Mouse (Mus musculus): ENCODE results near the gene Gm26620. TPM values are rescaled to one million over a fixed set of nuclear protein-coding genes. Genes with fewer than 3 reads are reported as not detected.

Gene Gm26620
- under 1 TPM in 3 of 4 experiments, not detected in 1; 0.44 to 0.68 (median 0.57) TPM for total RNA-seq (2022)

- DNase-seq (ENCODE audit: low spot score), result peak; percentile 84
Observed at GRCm38 (mm10) chr1:170884978-170885561, at the start of gene Gm26620, which contains the start of gene Dusp12. Gm26620 (plus strand) TSS chr1:170885065. Dusp12 (minus strand) TSS chr1:170885540.

- peak; percentile 57 for DNase-seq (ENCODE audit: low spot score)
Observed at GRCm38 (mm10) chr1:170839685-170840084, 45.2 kb upstream of the Gm26620 start.

- DNase-seq (ENCODE audit: low spot score), result no peak
Observed at GRCm38 (mm10) chr1:170844380-170844779, 40.5 kb upstream of the Gm26620 start.

GRCm38 (mm10) chr1:170845448-170846307 is 39.2 kb upstream of the Gm26620 start:
- DNase-seq (ENCODE audit: low spot score), result no peak

GRCm38 (mm10) chr1:170850007-170850406 is 34.9 kb upstream of the Gm26620 start:
- no peak for DNase-seq (ENCODE audit: low spot score)

GRCm38 (mm10) chr1:170850637-170851624 is 33.9 kb upstream of the Gm26620 start:
- DNase-seq (ENCODE audit: low spot score), result no peak

- no peak for DNase-seq (ENCODE audit: low spot score)
Observed at GRCm38 (mm10) chr1:170853604-170854003, 31.3 kb upstream of the Gm26620 start.

- no peak for DNase-seq (ENCODE audit: low spot score)
Observed at GRCm38 (mm10) chr1:170855056-170855760, 29.7 kb upstream of the Gm26620 start.

- no peak for DNase-seq (ENCODE audit: low spot score)
Observed at GRCm38 (mm10) chr1:170857369-170857768, 27.5 kb upstream of the Gm26620 start.

GRCm38 (mm10) chr1:170858872-170859271 is 26.0 kb upstream of the Gm26620 start:
- DNase-seq (ENCODE audit: low spot score), result no peak

- no peak for DNase-seq (ENCODE audit: low spot score)
Observed at GRCm38 (mm10) chr1:170861671-170862434, 23.0 kb upstream of the Gm26620 start.

GRCm38 (mm10) chr1:170862435-170862717 is 22.5 kb upstream of the Gm26620 start:
- no peak for DNase-seq (ENCODE audit: low spot score)

GRCm38 (mm10) chr1:170863033-170863432 is 21.8 kb upstream of the Gm26620 start:
- no peak for DNase-seq (ENCODE audit: low spot score)

GRCm38 (mm10) chr1:170864234-170864633 is 20.6 kb upstream of the Gm26620 start:
- no peak for DNase-seq (ENCODE audit: low spot score)

GRCm38 (mm10) chr1:170864754-170865153 is 20.1 kb upstream of the Gm26620 start:
- no peak for DNase-seq (ENCODE audit: low spot score)

- no peak for DNase-seq (ENCODE audit: low spot score)
Observed at GRCm38 (mm10) chr1:170865406-170865805, 19.5 kb upstream of the Gm26620 start.

GRCm38 (mm10) chr1:170866992-170867690 is 17.7 kb upstream of the Gm26620 start:
- no peak for DNase-seq (ENCODE audit: low spot score)

GRCm38 (mm10) chr1:170867691-170868105 is 17.2 kb upstream of the Gm26620 start, which contains the start of gene Atf6:
Atf6 (minus strand) TSS chr1:170867771.
- peak; percentile 97 for DNase-seq (ENCODE audit: low spot score)

GRCm38 (mm10) chr1:170868107-170868904 is 16.6 kb upstream of the Gm26620 start:
- DNase-seq (ENCODE audit: low spot score), result peak; percentile 92
